Mouse (Mus musculus) E14TG2a.4 (cell line): ENCODE measurements around the gene Lmnb2.

Source experiments
- H3K27me3 ChIP-seq: 2 replicates; pipeline ENCODE4 v1.6.1; 2014; ENCODE audit warnings: low read length, control low read depth; ENCODE audit not compliant: insufficient read depth
- H3K36me3 ChIP-seq: 2 replicates; pipeline ENCODE4 v1.6.1; 2014; ENCODE audit warnings: low read length, control low read depth; ENCODE audit not compliant: insufficient read depth
- H3K4me1 ChIP-seq: replicated peaks from 2 replicates; pipeline ENCODE4 v1.6.1; 2014; ENCODE audit warnings: low read depth, low read length, control low read depth
- H3K4me3 ChIP-seq: replicated peaks from 2 replicates; pipeline ENCODE4 v1.5.1; 2014; ENCODE audit warnings: mild to moderate bottlenecking, low read length
- H3K9me3 ChIP-seq: 2 replicates; pipeline ENCODE4 v1.6.1; 2014; ENCODE audit warnings: low read length, control low read depth
- CTCF ChIP-seq: conservative IDR thresholded peaks from 2 replicates; pipeline ENCODE4 v1.5.1; 2014; ENCODE audit warnings: low read length
- NANOG ChIP-seq: IDR thresholded peaks from 2 replicates; pipeline ENCODE4 v1.6.1; 2014; ENCODE audit warnings: borderline replicate concordance, low read length, mixed read lengths
- POU5F1 ChIP-seq: IDR thresholded peaks from 2 replicates; pipeline ENCODE4 v1.6.1; 2014; ENCODE audit warnings: low read length, borderline replicate concordance

Lmnb2 gene

GRCm38 (mm10) chr10:80935698-80936097 lies 17.7 kb upstream of the Lmnb2 start:
- H3K36me3 ChIP-seq, result peaks cover 8% of the 10 kb centered on the region
- no peak for TF ChIP-seq NANOG
- no peak for TF ChIP-seq POU5F1
- no peak for TF ChIP-seq CTCF
- peaks cover 99% of the 10 kb centered on the region for H3K4me1 ChIP-seq
- H3K4me3 ChIP-seq, result peak overlapping the region; percentile 71
- peaks cover 52% of the 10 kb centered on the region for H3K27me3 ChIP-seq
- no peaks in the 10 kb centered on the region for H3K9me3 ChIP-seq

GRCm38 (mm10) chr10:80935241-80935640 lies 17.2 kb upstream of the Lmnb2 start:
- peaks cover 8% of the 10 kb centered on the region for H3K36me3 ChIP-seq
- H3K27me3 ChIP-seq, result peaks cover 56% of the 10 kb centered on the region
- peaks cover 99% of the 10 kb centered on the region for H3K4me1 ChIP-seq
- H3K4me3 ChIP-seq, result 0 out of 2 replicates have a peak overlapping the region, but pooled peaks have one; percentile 29
- TF ChIP-seq CTCF (no peak), POU5F1 (no peak), NANOG (no peak)
- no peaks in the 10 kb centered on the region for H3K9me3 ChIP-seq

GRCm38 (mm10) chr10:80934136-80934985 lies 16.3 kb upstream of the Lmnb2 start:
- peak overlapping the region; percentile 90 for H3K4me3 ChIP-seq
- peaks cover 60% of the 10 kb centered on the region for H3K27me3 ChIP-seq
- peaks cover 95% of the 10 kb centered on the region for H3K4me1 ChIP-seq
- no peaks in the 10 kb centered on the region for H3K9me3 ChIP-seq
- H3K36me3 ChIP-seq, result peaks cover 8% of the 10 kb centered on the region
- TF ChIP-seq POU5F1 (no peak), NANOG (no peak), CTCF (no peak)

- H3K27me3 ChIP-seq, result peaks cover 65% of the 10 kb centered on the region
- TF ChIP-seq CTCF (no peak), POU5F1 (no peak), NANOG (no peak)
- H3K9me3 ChIP-seq, result no peaks in the 10 kb centered on the region
- peak overlapping the region; percentile 90 for H3K4me3 ChIP-seq
- peaks cover 94% of the 10 kb centered on the region for H3K4me1 ChIP-seq
- peaks cover 8% of the 10 kb centered on the region for H3K36me3 ChIP-seq
These were observed 15.5 kb upstream of the Lmnb2 start for GRCm38 (mm10) chr10:80933421-80933979.

GRCm38 (mm10) chr10:80932700-80933420 lies 14.8 kb upstream of the Lmnb2 start:
- TF ChIP-seq CTCF (no peak), NANOG (no peak), POU5F1 (no peak)
- Histone ChIP-seq H3K9me3 (no peaks in the 10 kb centered on the region), H3K36me3 (peaks cover 8% of the 10 kb centered on the region), H3K27me3 (peaks cover 64% of the 10 kb centered on the region), H3K4me1 (peaks cover 92% of the 10 kb centered on the region), H3K4me3 (peak overlapping the region; percentile 90)

- H3K4me1 ChIP-seq, result peaks cover 92% of the 10 kb centered on the region
- peaks cover 8% of the 10 kb centered on the region for H3K36me3 ChIP-seq
- peak overlapping the region; percentile 90 for H3K4me3 ChIP-seq
- H3K9me3 ChIP-seq, result no peaks in the 10 kb centered on the region
- peaks cover 58% of the 10 kb centered on the region for H3K27me3 ChIP-seq
- TF ChIP-seq POU5F1 (no peak), NANOG (no peak), CTCF (no peak)
These were observed 14.2 kb upstream of the Lmnb2 start for GRCm38 (mm10) chr10:80932206-80932605.

GRCm38 (mm10) chr10:80931695-80932094 lies 13.7 kb upstream of the Lmnb2 start:
- Histone ChIP-seq H3K9me3 (no peaks in the 10 kb centered on the region), H3K27me3 (peaks cover 53% of the 10 kb centered on the region), H3K36me3 (peaks cover 8% of the 10 kb centered on the region), H3K4me3 (peak overlapping the region; percentile 90), H3K4me1 (peaks cover 92% of the 10 kb centered on the region)
- TF ChIP-seq NANOG, result no peak

- TF ChIP-seq POU5F1, result no peak
- TF ChIP-seq NANOG, result no peak
- TF ChIP-seq CTCF, result no peak
- H3K4me1 ChIP-seq, result peaks cover 94% of the 10 kb centered on the region
- peaks cover 8% of the 10 kb centered on the region for H3K36me3 ChIP-seq
- no peaks in the 10 kb centered on the region for H3K9me3 ChIP-seq
- H3K27me3 ChIP-seq, result peaks cover 50% of the 10 kb centered on the region
- H3K4me3 ChIP-seq, result peak overlapping the region; percentile 90
These were observed 13.2 kb upstream of the Lmnb2 start for GRCm38 (mm10) chr10:80931153-80931671.
